Mouse (Mus musculus) neural tube, embryonic 12.5 days (tissue): ENCODE measurements around the gene Smad6. TPM values are rescaled to one million over a fixed set of nuclear protein-coding genes. Genes with fewer than 3 reads are reported as not detected.

Experiments
- ATAC-seq: fragments of 200-750 bp; cut with Nextera tagmentation; 2 replicates; pipeline ENCODE4 v1.8.0; 2017; ENCODE audit warnings: low read depth, mild to moderate bottlenecking, moderate TSS enrichment, moderate library complexity; ENCODE audit not compliant: low FRiP score
- H3K27ac ChIP-seq: fragments of 300-500 bp; sonication (generic); 2 replicates; pipeline ENCODE4 v1.5.1; 2016
- H3K27me3 ChIP-seq: fragments of 300-500 bp; sonication (generic); replicated peaks from 2 replicates; pipeline ENCODE4 v1.6.1; 2016; ENCODE audit warnings: mild to moderate bottlenecking
- H3K36me3 ChIP-seq: fragments of 300-500 bp; sonication (generic); 2 replicates; pipeline ENCODE4 v1.6.1; 2016; ENCODE audit warnings: mild to moderate bottlenecking
- H3K4me1 ChIP-seq: fragments of 300-500 bp; sonication (generic); 2 replicates; pipeline ENCODE4 v1.6.1; 2016
- H3K4me2 ChIP-seq: fragments of 300-500 bp; sonication (generic); replicated peaks from 2 replicates; pipeline ENCODE4 v1.6.1; 2016; ENCODE audit warnings: mild to moderate bottlenecking
- H3K4me3 ChIP-seq: fragments of 300-500 bp; sonication (generic); 2 replicates; pipeline ENCODE4 v1.5.1; 2016
- H3K9ac ChIP-seq: fragments of 300-500 bp; sonication (generic); 2 replicates; pipeline ENCODE4 v1.6.1; 2016; ENCODE audit warnings: mild to moderate bottlenecking
- H3K9me3 ChIP-seq: fragments of 300-500 bp; sonication (generic); 2 replicates; pipeline ENCODE4 v1.6.1; 2016; ENCODE audit warnings: mild to moderate bottlenecking
- WGBS: fragments of 180-500 bp; shearing (Covaris S2); methylation state at CpG from one replicate; pipeline ENCODE4 v1.1.7; 2016; 5-methylcytosine and 5-hydroxymethylcytosine counted together
- polyA plus RNA-seq: library from polyadenylated mRNA; unstranded; fragments of >200 nt; fragmentation: Nextera tagmentation; extraction: Ambion mirVana; gene quantifications from 2 replicates; pipeline ENCODE4 v1.2.1, GENCODE M21; 2016

The Smad6 gene
- polyA plus RNA-seq: 11.0 and 11.1 TPM in 2 replicates

DNA sequence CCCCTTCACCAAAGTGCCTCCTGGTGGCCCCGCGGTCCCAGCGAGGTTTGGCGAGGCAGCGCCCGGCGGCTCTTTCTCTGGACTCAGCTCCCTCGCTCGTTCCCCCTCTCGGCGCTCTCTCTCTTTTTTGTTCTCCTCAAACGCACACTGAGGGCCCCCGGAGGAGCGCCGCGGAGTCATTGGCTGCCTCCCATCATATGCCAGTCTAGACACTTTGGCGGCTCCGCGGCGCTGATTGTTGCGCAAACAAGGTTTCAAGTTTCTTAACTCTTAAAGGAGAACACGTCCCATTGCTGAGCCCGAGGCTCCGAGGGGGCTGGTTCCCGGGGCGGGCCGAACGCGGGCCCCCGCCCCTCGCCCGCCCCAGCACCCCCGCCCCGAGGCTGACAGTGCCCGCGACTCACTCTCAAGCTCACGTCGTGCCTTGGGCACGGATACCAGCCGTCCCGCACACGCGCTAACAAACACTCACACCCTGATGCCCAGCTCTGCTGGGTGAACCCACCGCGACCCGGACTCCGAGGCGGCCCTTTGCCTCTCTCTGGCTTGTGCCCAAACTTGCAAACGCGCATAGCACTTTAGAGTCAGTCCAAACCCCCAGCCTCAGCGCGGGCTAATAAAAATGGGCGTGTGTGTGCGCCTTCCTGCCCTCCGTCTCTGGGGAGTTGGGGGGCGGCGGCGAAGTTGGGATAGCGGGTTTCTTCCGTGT, at the start of gene Smad6:
Smad6 (minus strand) TSS at position 207 of the 709 bp plus-strand sequence.
- Histone ChIP-seq H3K27ac (peak within 1 kb of the TSS; percentile 67), H3K4me2 (peak within 1 kb of the TSS; percentile 95), H3K36me3 (no peaks in the 10 kb centered on the region), H3K9me3 (no peaks in the 10 kb centered on the region), H3K27me3 (peaks cover 8% of the 10 kb centered on the region; the same call in 1 of the 2 replicates), H3K9ac (peak within 1 kb of the TSS; percentile 92), H3K4me3 (peak within 1 kb of the TSS; percentile 70), H3K4me1 (peaks cover 52% of the 10 kb centered on the region)
- 1% methylated on average over 60 of the region's 60 CpGs for WGBS
- ATAC-seq: peak; percentile 48

GRCm38 (mm10) chr9:64070674-64071073, 48.8 kb upstream of the Smad6 start:
- Histone ChIP-seq H3K9ac (no peak overlapping the region), H3K27ac (no peak overlapping the region), H3K36me3 (no peaks in the 10 kb centered on the region), H3K4me2 (no peak overlapping the region), H3K4me3 (no peak overlapping the region), H3K4me1 (peaks cover 11% of the 10 kb centered on the region; the same call in 1 of the 2 replicates), H3K9me3 (no peaks in the 10 kb centered on the region), H3K27me3 (no peaks in the 10 kb centered on the region)
- WGBS: 94% methylated on average over 5 of the region's 5 CpGs
- no peak for ATAC-seq

DNA sequence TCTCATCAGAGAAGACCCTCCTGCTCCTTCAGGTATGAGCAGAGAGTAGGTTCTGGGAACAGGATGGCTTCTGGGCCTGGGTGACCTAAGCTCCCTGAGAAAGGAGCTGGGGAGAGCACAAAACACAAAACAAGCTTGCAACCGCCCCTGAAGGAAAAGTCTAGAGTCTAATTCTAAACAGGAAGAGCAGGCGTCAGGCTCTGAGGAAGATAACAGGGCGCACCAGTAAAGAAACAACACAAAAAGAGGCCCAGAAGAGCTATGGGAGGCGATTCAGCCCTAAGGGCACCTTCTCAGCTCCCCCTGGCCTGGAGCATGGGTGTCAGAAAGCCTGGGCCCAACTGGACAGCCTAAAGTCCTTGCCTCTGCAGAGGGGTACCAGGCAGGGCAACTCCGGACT, 47.3 kb upstream of the Smad6 start:
- Histone ChIP-seq H3K4me2 (no peak overlapping the region), H3K27me3 (no peaks in the 10 kb centered on the region), H3K27ac (no peak overlapping the region), H3K36me3 (no peaks in the 10 kb centered on the region), H3K4me1 (peaks cover 11% of the 10 kb centered on the region; the same call in 1 of the 2 replicates), H3K4me3 (no peak overlapping the region), H3K9ac (no peak overlapping the region), H3K9me3 (no peaks in the 10 kb centered on the region)
- no peak for ATAC-seq
- 80% methylated on average over 5 of the region's 5 CpGs for WGBS

DNA sequence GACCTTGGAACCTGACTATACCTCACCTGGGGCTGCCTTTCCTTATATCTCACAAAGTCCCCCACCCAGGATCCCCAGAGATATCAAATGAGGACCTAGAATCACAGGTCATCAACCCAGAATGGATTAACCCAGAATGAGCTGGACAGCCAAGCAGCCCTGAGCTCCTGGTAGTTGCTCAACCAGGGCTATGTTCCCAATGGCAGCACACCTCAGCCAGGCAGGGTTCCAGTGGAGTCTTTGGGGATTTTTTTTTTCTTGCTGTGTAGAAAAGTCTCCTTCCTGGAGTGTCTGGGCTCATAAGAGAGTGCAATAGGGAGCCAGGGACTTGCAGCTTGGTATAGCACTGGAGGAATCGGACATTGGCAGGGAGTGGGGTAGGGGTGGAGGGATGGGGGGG, 46.7 kb upstream of the Smad6 start:
- Histone ChIP-seq H3K4me3 (no peak overlapping the region), H3K9me3 (no peaks in the 10 kb centered on the region), H3K36me3 (no peaks in the 10 kb centered on the region), H3K27ac (no peak overlapping the region), H3K27me3 (no peaks in the 10 kb centered on the region), H3K4me1 (peaks cover 11% of the 10 kb centered on the region; the same call in 1 of the 2 replicates), H3K4me2 (no peak overlapping the region), H3K9ac (no peak overlapping the region)
- 90% methylated on average over 1 of the region's 1 CpGs for WGBS
- no peak for ATAC-seq

DNA sequence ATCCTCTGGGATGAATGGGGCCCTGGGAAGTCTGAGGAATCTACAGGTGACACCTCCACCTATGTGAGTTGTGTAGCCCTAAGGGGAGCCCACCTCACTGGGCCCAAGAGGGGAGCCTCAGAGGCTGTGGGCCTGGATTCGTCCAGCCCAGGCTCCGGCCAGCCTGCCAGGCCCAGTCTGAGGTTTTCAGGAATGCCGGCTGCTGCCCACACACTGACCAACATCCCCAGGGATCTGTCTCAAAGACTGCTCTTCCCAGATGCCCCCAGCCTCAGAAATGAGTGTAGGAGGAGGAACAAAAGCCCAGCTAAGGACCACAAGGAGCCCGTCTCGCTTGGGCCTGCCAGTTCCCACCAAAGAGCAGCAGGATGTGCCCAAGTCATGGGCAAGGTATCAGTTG, 45.9 kb upstream of the Smad6 start:
- Histone ChIP-seq H3K36me3 (no peaks in the 10 kb centered on the region), H3K9me3 (no peaks in the 10 kb centered on the region), H3K27me3 (no peaks in the 10 kb centered on the region), H3K27ac (no peak overlapping the region), H3K9ac (no peak overlapping the region), H3K4me2 (no peak overlapping the region), H3K4me1 (peaks cover 11% of the 10 kb centered on the region; the same call in 1 of the 2 replicates), H3K4me3 (no peak overlapping the region)
- no peak for ATAC-seq
- 92% methylated on average over 5 of the region's 5 CpGs for WGBS

- Histone ChIP-seq H3K9me3 (no peaks in the 10 kb centered on the region), H3K27ac (no peak overlapping the region), H3K9ac (peak overlapping the region; percentile 29; the same call in 1 of the 2 replicates), H3K27me3 (peaks cover 21% of the 10 kb centered on the region), H3K4me3 (peak overlapping the region; percentile 19; the same call in 1 of the 2 replicates), H3K4me2 (peak overlapping the region; percentile 58), H3K4me1 (peaks cover 20% of the 10 kb centered on the region), H3K36me3 (no peaks in the 10 kb centered on the region)
- 5% methylated on average over 30 of the region's 30 CpGs for WGBS
- no peak for ATAC-seq
These were observed 38.2 kb upstream of the Smad6 start for GRCm38 (mm10) chr9:64060033-64060539.

DNA sequence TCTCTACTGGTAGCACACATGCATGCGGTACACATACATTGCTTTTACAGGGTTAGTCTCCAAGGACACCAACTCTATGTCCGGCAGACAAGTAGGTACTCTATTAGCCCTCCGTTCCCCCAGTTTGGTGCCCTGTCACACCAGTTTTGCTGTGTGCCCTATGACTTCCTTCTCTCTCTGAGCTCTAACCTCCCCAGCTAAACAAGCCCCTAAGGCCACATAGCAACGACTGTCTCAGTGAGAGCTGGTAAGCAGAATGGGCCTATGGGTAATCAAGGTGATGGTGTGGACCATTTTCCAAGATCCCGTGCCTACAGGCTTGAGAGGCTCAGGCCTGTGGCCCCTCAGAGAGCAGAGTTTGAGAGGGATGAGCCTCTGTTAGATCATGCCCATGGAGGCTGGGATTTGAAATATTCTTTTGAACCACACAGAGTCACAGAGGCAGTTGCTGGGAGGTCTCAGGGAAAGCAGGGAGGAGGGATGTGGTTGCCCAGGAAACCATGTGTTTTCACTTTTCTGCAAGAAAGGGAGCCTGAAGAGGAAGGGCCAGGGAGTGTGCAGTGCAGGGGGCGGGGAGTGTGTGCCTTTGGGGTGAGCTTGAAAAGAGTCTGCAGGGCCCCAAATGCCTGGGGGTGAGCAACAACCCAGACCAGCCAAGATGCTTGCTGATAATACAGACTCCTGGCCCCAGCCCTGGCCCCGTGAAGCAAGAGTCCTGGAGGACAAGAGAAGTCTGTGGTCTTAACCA, 36.2 kb upstream of the Smad6 start:
- 49% methylated on average over 7 of the region's 7 CpGs for WGBS
- H3K4me2 ChIP-seq: 0 out of 2 replicates have a peak overlapping the region, but pooled peaks have one; percentile 3
- H3K4me3 ChIP-seq: no peak overlapping the region
- H3K4me1 ChIP-seq: peaks cover 20% of the 10 kb centered on the region
- H3K36me3 ChIP-seq: no peaks in the 10 kb centered on the region
- ATAC-seq: no peak
- no peaks in the 10 kb centered on the region for H3K9me3 ChIP-seq
- peaks cover 21% of the 10 kb centered on the region for H3K27me3 ChIP-seq
- no peak overlapping the region for H3K27ac ChIP-seq
- H3K9ac ChIP-seq: no peak overlapping the region

DNA sequence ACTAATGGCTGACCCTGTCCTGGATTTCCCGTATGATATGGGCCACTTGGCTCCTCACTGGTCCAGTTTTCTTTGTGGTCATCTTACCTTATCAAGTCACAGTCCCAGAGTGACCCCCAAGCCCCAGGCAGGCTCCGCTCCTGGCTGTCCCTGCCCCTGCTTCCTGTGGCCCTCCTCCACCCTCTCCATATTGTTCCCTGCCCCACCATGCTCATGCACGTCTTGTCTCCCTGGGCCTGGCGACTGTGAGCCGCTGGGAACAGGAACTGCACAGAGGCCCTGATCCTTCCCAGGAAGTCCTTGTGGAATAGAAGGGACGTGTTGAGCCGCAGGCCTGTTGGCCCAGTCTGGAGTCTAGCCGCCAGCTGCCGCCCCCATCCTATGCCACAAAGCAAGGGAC, 33.3 kb upstream of the Smad6 start:
- Histone ChIP-seq H3K4me1 (peaks cover 23% of the 10 kb centered on the region), H3K9ac (no peak overlapping the region), H3K27ac (no peak overlapping the region), H3K4me3 (no peak overlapping the region), H3K4me2 (no peak overlapping the region), H3K27me3 (peaks cover 9% of the 10 kb centered on the region; the same call in 1 of the 2 replicates), H3K36me3 (no peaks in the 10 kb centered on the region), H3K9me3 (no peaks in the 10 kb centered on the region)
- no peak for ATAC-seq
- 68% methylated on average over 9 of the region's 9 CpGs for WGBS

DNA sequence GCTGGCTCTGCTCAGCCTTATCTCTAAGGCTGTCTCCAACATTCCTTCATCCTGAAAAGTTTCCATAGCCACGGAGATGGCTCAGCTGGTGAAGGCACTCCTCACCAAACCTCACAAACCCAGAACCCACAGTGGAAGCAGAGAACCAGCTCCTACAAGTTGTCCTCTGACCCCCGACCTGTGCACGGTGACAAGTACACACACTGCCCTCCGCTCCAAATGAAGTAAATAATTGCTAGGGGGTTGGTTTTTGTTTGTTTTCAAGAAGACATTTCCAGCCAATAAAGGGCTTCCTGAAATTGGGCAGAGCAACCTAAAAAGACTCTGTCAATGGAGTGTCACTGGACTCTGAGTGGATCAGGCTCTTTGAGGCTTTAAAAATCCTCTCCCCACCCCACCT, 31.9 kb upstream of the Smad6 start:
- 61% methylated on average over 4 of the region's 4 CpGs for whole genome bisulfite sequencing
- no peak for ATAC-seq

DNA sequence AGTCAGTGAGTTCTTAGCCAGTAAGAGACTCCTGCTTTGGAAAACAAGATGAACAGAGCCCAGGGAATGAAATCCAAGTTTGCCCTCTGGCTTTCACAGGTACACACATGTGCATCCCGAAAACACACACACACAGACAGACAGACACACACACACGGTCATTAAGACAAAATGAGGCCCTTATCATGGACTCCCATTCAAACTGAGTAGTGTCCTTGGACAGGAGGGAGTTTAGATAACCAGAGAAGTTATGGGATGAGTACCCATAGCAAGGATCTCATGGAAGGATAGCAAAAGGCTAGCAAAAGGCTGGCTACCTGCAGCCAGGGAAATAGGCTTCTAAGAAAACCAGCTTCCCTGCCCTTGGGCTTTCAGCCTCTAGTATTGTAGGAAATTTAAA, 29.4 kb upstream of the Smad6 start:
- H3K27ac ChIP-seq: no peak overlapping the region

More for the DNA sequence above, 31.9 kb upstream of the Smad6 start:
- no peaks in the 10 kb centered on the region for H3K9me3 ChIP-seq
- no peak overlapping the region for H3K27ac ChIP-seq
- no peaks in the 10 kb centered on the region for H3K36me3 ChIP-seq
- H3K4me1 ChIP-seq: peaks cover 23% of the 10 kb centered on the region
- 0 out of 2 replicates have a peak, but pooled peaks cover 5% of the 10 kb centered on the region for H3K27me3 ChIP-seq
- no peak overlapping the region for H3K4me2 ChIP-seq
- H3K9ac ChIP-seq: no peak overlapping the region
- H3K4me3 ChIP-seq: no peak overlapping the region

DNA sequence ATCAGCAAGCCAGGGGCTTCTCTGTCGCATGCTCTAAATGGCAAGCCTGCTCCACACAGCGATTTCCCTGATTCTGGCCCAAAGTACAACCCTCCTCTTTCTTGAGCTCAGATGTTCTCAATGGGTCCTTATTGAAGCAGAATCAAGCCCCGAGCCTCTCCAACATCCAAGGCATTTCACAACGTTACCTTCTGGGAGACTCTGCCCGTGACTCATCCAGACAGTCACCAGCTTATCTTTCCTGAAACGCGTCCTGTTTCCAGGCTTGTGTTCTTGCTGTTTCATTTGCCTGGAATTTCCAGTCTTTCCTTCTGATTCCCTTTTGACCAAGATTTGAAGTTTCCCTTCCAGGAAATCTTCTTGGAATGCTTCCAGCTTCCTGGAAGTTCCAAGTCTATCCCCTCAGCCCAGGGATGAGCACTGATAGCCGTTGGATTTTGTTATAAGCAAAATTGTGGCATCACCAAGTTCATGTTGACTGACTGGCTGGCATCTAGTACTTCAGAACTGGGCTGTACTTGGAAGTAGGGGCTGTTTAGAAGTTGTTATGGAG, 28.7 kb upstream of the Smad6 start:
- no peak for ATAC-seq
- H3K27me3 ChIP-seq: 0 out of 2 replicates have a peak, but pooled peaks cover 3% of the 10 kb centered on the region
- peaks cover 12% of the 10 kb centered on the region for H3K4me1 ChIP-seq
- WGBS: 41% methylated on average over 8 of the region's 8 CpGs
- H3K9ac ChIP-seq: no peak overlapping the region
- H3K9me3 ChIP-seq: no peaks in the 10 kb centered on the region
- no peaks in the 10 kb centered on the region for H3K36me3 ChIP-seq
- no peak overlapping the region for H3K4me3 ChIP-seq
- H3K4me2 ChIP-seq: peak overlapping the region; percentile 68
- H3K27ac ChIP-seq: no peak overlapping the region

More for the DNA sequence above, 29.4 kb upstream of the Smad6 start:
- Histone ChIP-seq H3K4me3 (no peak overlapping the region), H3K27me3 (0 out of 2 replicates have a peak, but pooled peaks cover 3% of the 10 kb centered on the region), H3K36me3 (no peaks in the 10 kb centered on the region), H3K4me1 (peaks cover 12% of the 10 kb centered on the region), H3K4me2 (no peak overlapping the region), H3K9me3 (no peaks in the 10 kb centered on the region), H3K9ac (no peak overlapping the region)
- WGBS: 87% methylated on average over 2 of the region's 2 CpGs
- no peak for ATAC-seq
